Mouse (Mus musculus) limb, embryonic 13.5 days (tissue): Measurements from ENCODE around the gene Calcb. TPM values are rescaled to one million over a fixed set of nuclear protein-coding genes. Genes with fewer than 3 reads are reported as not detected.

Source experiments
- ATAC-seq: fragments of 200-750 bp; cut with Nextera tagmentation; 2 replicates; pipeline ENCODE4 v1.8.0; 2017; ENCODE audit warnings: low read depth, moderate number of reproducible peaks, moderate TSS enrichment; ENCODE audit not compliant: low FRiP score
- H3K27ac ChIP-seq: fragments of 300-500 bp; sonication (generic); 2 replicates; pipeline ENCODE4 v1.5.1; 2015; ENCODE audit warnings: inconsistent platforms, mild to moderate bottlenecking, moderate library complexity
- H3K27me3 ChIP-seq: fragments of 300-500 bp; sonication (generic); 2 replicates; pipeline ENCODE4 v1.6.1; 2015; ENCODE audit warnings: mild to moderate bottlenecking, inconsistent platforms
- H3K36me3 ChIP-seq: fragments of 300-500 bp; sonication (generic); 2 replicates; pipeline ENCODE4 v1.6.1; 2015; ENCODE audit warnings: inconsistent platforms, mild to moderate bottlenecking, moderate library complexity
- H3K4me1 ChIP-seq: fragments of 300-500 bp; sonication (generic); 2 replicates; pipeline ENCODE4 v1.6.1; 2015; ENCODE audit warnings: inconsistent platforms
- H3K4me2 ChIP-seq: fragments of 300-500 bp; sonication (generic); replicated peaks from 2 replicates; pipeline ENCODE4 v1.6.1; 2015; ENCODE audit warnings: inconsistent platforms, mild to moderate bottlenecking, moderate library complexity
- H3K4me3 ChIP-seq: fragments of 300-500 bp; sonication (generic); 2 replicates; pipeline ENCODE4 v1.5.1; 2015; ENCODE audit warnings: moderate library complexity, mild to moderate bottlenecking, inconsistent platforms
- H3K9ac ChIP-seq: fragments of 300-500 bp; sonication (generic); 2 replicates; pipeline ENCODE4 v1.6.1; 2015; ENCODE audit warnings: mild to moderate bottlenecking, inconsistent platforms
- H3K9me3 ChIP-seq: fragments of 300-500 bp; sonication (generic); 2 replicates; pipeline ENCODE4 v1.6.1; 2016; ENCODE audit warnings: inconsistent platforms
- WGBS: fragments of 180-500 bp; shearing (Covaris S2); methylation state at CpG from one replicate; pipeline ENCODE4 v1.1.7; 2015; 5-methylcytosine and 5-hydroxymethylcytosine counted together
- polyA plus RNA-seq: library from polyadenylated mRNA; unstranded; fragments of >200 nt; fragmentation: Nextera tagmentation; extraction: Ambion mirVana; gene quantifications from 2 replicates; pipeline ENCODE4 v1.2.1, GENCODE M21; 2015

Gene Calcb
- polyA plus RNA-seq, 1 experiment from 2014 or later, result 0.65 TPM

DNA sequence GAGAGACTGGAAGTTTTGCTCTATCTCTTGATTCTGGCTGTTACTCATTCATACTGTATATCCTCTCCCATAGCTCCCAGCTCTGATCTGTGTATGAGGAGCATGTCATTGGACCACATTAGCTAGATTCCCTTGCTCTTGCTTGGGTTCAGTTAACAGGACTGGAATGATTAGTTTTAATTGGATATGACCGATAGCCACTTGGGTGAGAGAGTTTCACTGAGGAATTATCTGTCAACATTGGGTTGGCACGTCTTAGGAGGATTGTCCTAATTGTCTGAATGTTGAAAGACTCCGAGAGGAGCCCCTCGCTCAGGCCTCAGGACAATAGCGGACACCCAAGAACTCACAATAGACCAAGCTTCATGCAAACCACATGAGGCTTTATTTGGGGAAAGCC is 17.8 kb downstream of the Calcb start:
- Histone ChIP-seq H3K27ac (no peak overlapping the region), H3K4me2 (no peak overlapping the region), H3K9ac (no peak overlapping the region), H3K4me3 (no peak overlapping the region), H3K27me3 (no peaks in the 10 kb centered on the region), H3K4me1 (no peaks in the 10 kb centered on the region), H3K9me3 (no peaks in the 10 kb centered on the region), H3K36me3 (no peaks in the 10 kb centered on the region)
- 86% methylated on average over 5 of the region's 5 CpGs for WGBS
- no peak for ATAC-seq

DNA sequence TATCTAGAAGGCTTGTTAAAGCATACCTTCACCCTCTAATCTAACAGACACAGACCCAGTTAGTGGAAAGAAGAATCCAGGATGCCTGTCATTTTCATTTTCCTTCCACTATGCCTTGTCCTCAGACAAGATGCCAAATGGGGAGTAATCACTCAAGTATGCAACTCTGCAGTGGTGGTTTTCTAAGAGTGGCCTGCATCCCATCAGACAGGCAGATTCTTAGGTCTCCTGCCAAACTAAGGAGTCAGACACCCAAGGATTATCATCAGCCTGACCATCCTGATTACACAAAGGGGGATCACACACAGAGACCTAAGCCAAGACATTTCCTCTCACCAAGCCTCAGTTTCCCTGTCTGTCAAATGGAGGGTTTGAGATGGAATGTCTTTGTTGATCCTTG is 19.7 kb downstream of the Calcb start:
- no peak for ATAC-seq
- H3K4me3 ChIP-seq, result no peak overlapping the region
- H3K27ac ChIP-seq, result no peak overlapping the region
- H3K9ac ChIP-seq, result no peak overlapping the region
- no peaks in the 10 kb centered on the region for H3K4me1 ChIP-seq
- no peaks in the 10 kb centered on the region for H3K27me3 ChIP-seq
- no peak overlapping the region for H3K4me2 ChIP-seq
- H3K9me3 ChIP-seq, result no peaks in the 10 kb centered on the region
- H3K36me3 ChIP-seq, result no peaks in the 10 kb centered on the region

DNA sequence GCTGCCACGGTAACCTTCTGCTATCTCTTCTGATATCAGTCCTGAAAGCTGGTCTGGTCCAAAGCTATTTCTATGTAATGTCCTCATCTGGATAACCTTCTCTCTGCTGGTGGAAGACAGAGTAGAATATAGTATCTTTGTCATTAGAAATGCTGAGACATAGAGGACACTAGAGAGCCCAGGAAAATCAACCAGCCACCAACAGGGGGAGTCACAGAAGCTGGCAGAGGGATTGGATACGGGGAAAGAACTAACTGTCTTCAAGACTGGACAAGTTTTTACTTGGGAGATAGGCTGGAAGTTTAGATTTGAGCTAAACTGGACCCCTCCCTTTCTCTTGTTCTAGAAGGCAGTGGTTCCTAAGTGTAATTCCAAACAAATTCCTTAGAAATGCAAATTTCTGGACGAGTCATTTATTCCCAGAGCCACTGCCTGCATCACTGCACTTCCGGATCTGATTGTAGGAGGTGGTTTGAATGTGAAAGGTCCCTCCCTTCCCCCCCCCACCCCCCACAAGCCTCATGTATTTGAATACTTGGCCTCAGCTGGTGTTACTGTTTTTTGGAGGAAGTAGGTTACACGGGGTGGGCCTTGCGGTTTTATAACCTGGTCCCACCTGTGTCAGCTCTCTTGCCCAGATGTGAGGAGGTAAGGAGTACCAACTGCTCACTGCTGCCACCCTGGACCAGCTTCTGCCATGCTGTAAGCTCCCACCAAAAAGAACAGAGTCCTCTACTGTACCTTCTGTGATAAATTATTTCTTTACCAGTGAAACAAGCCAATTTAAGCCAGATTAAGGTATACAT is 22.1 kb downstream of the Calcb start:
- Histone ChIP-seq H3K27ac (no peak overlapping the region), H3K9me3 (no peaks in the 10 kb centered on the region), H3K4me1 (peaks cover 10% of the 10 kb centered on the region), H3K36me3 (no peaks in the 10 kb centered on the region), H3K27me3 (peaks cover 13% of the 10 kb centered on the region), H3K4me3 (no peak overlapping the region), H3K4me2 (no peak overlapping the region), H3K9ac (no peak overlapping the region)
- WGBS, result 51% methylated on average over 6 of the region's 6 CpGs
- ATAC-seq, result no peak

DNA sequence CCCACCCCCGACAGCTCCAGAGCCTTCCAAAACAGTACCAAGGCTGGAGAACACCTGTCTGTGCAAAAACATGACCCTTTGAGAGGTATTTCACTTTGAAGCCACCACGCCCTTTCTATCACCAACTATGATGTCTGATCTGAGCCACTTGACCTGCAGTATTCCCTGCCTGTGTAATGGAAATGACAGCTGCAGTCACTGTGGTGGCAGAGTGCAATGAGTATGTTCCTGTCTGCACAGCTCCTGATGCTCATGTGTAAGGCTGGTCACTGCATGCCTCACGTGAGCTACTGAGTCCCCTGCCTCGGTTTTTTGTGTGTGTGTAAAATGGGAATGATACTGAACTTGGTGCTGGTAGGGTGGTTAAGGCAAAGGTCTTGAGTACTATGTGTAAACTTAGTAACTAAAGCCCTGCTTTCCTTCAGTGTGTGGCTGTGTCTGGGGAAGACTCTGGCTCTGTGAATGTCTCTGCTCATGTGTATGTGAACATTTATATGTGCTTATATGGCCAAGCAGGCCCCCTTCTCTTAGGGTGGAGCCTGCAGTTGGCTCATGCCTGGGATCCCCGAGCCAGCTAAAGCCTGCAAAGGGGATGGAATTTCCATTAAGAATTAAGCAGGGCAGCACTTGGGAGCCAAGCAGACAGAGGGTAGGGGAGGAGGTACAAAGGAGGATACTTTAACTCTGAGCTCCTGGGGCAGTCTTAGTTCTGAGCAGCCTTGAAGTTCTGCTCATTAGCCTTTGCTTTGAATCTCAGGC is 24.8 kb downstream of the Calcb start, which contains the start of gene Insc:
Insc (plus strand) TSS at position 673 of the 759 bp plus-strand sequence.
- H3K9ac ChIP-seq, result no peak within 1 kb of the TSS
- peaks cover 26% of the 10 kb centered on the region for H3K27me3 ChIP-seq
- H3K4me2 ChIP-seq, result no peak within 1 kb of the TSS
- no peaks in the 10 kb centered on the region for H3K9me3 ChIP-seq
- H3K4me3 ChIP-seq, result no peak within 1 kb of the TSS
- no peak within 1 kb of the TSS for H3K27ac ChIP-seq
- peaks cover 16% of the 10 kb centered on the region for H3K4me1 ChIP-seq
- WGBS, result 69% methylated on average over 5 of the region's 5 CpGs
- H3K36me3 ChIP-seq, result no peaks in the 10 kb centered on the region
- no peak for ATAC-seq

DNA sequence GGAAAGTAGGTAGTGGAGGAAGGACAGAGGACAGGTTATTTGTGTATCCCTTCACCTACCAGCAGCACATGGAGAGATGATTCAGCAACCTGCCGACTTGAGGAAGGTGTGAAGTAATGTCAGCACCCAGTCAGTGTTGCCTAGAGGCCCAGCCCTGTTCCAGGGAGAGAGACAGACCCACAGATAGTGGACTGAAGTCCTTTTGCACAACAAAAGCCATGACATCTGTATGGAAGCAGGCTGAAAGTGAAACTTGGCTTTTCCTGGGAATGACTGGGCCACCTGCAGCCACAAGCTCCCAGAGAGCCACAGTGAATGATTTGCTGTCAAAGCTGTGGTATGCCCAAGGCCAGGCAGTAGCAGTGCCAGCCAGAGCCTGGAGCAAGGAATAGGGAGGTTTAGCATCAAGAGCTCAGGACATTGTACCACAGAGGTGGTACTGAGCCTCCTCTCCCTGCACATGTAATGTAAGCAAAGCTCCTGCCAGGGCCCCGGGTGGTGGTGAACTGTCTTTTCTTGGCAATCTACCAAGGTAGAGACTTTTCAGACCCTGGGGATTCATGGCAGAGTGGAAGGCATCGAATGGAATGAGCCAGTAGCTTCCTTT is 26.3 kb downstream of the Calcb start:
- peaks cover 16% of the 10 kb centered on the region for H3K4me1 ChIP-seq
- H3K36me3 ChIP-seq, result no peaks in the 10 kb centered on the region
- no peak overlapping the region for H3K9ac ChIP-seq
- no peaks in the 10 kb centered on the region for H3K9me3 ChIP-seq
- 49% methylated on average over 3 of the region's 3 CpGs for WGBS
- peaks cover 26% of the 10 kb centered on the region for H3K27me3 ChIP-seq
- H3K4me2 ChIP-seq, result peak overlapping the region; percentile 79
- H3K27ac ChIP-seq, result no peak overlapping the region
- peak overlapping the region; percentile 42; the same call in 1 of the 2 replicates for H3K4me3 ChIP-seq
- ATAC-seq, result no peak

DNA sequence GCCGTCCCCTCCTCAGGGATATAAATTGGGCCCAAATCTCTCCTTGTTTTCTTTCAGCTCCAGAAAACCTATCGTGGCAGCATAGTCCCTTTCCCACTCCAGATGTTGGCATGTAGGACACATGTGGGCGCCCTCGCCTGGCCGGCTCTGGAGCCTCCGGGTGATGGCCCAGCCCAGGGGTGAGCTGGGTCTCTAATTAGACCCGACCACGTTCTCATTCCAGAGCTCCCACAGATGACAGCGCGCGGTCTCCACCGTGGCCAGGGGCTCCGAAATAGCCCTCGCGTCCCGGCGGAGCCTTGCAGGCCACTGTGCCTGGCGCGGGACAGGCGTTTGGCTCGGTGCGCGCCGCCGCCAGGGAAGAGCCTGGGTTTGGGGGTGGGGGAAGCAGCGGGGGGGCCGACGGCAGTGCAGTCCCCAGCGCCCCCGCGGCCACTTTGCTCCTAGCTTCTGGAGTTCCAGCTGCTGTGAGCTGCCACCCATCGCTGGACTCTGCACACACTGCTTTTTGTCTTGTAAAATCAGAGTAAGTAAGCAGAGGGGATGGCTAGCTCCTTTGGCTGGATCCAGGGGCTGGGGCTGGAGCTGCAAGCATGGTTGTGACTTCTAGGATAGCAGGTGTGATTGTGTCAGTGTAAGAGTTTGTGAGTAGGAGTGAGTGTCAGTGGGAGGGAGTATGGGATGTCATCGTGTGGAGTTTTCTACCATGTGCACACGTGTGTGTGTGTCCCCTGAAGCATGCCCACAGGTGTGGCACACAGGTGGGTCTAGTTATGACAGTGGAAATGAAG is 27.2 kb downstream of the Calcb start:
- WGBS, result 3% methylated on average over 34 of the region's 34 CpGs

DNA sequence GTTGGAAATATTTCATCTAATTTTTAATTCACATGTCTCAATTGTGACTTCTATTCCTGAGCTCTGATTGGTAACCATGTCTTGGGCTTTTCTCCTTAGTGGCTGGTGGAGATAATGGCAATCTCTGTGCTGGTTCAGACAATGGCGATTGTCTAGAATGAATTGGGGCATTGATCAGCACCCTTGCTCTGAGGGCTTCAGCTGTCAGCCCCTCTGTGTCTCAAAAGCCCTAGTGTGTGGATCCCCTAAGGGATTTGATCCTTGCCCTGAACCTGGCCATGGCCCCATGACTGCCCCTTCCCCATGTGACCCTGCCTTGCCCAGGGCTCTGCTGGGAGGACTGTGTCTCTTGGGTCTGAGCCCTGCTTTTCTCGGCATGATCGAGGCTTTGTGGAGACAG is 29.2 kb downstream of the Calcb start:
- Histone ChIP-seq H3K4me3 (no peak overlapping the region), H3K27me3 (peaks cover 26% of the 10 kb centered on the region), H3K27ac (no peak overlapping the region), H3K9me3 (no peaks in the 10 kb centered on the region), H3K9ac (no peak overlapping the region), H3K36me3 (no peaks in the 10 kb centered on the region), H3K4me1 (peaks cover 16% of the 10 kb centered on the region), H3K4me2 (no peak overlapping the region)
- 84% methylated on average over 3 of the region's 3 CpGs for WGBS
- ATAC-seq, result no peak

More for the DNA sequence above, 27.2 kb downstream of the Calcb start:
- peaks cover 26% of the 10 kb centered on the region for H3K27me3 ChIP-seq
- peak overlapping the region; percentile 79 for H3K4me2 ChIP-seq
- H3K9ac ChIP-seq, result peak overlapping the region; percentile 65
- H3K4me1 ChIP-seq, result peaks cover 16% of the 10 kb centered on the region
- ATAC-seq, result peak; percentile 74
- H3K27ac ChIP-seq, result no peak overlapping the region
- H3K4me3 ChIP-seq, result peak overlapping the region; percentile 42
- H3K36me3 ChIP-seq, result no peaks in the 10 kb centered on the region
- H3K9me3 ChIP-seq, result no peaks in the 10 kb centered on the region

DNA sequence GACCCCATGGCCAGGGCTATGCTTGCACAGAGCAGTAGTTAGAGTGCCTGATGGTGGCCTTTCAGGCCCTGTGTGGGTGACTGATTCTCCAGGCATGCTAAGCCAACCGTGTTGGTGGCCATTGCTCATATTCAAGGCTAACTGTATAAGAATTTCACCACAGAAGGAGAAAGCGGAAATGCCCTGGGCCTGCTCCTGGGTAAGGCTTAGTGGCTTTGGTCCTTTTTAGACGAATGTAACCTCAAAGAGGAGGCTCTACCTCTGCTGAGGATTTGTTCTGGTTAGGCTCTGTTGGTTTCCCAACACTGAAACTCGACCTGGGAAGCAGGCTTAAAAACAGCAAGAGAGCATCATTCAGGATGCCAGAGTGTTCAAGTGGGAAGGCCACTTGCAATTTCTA is 29.8 kb downstream of the Calcb start:
- Histone ChIP-seq H3K4me1 (peaks cover 16% of the 10 kb centered on the region), H3K27ac (no peak overlapping the region), H3K9ac (no peak overlapping the region), H3K27me3 (peaks cover 26% of the 10 kb centered on the region), H3K9me3 (no peaks in the 10 kb centered on the region), H3K4me3 (no peak overlapping the region), H3K4me2 (no peak overlapping the region), H3K36me3 (no peaks in the 10 kb centered on the region)
- ATAC-seq, result no peak
- WGBS, result 60% methylated on average over 4 of the region's 4 CpGs

DNA sequence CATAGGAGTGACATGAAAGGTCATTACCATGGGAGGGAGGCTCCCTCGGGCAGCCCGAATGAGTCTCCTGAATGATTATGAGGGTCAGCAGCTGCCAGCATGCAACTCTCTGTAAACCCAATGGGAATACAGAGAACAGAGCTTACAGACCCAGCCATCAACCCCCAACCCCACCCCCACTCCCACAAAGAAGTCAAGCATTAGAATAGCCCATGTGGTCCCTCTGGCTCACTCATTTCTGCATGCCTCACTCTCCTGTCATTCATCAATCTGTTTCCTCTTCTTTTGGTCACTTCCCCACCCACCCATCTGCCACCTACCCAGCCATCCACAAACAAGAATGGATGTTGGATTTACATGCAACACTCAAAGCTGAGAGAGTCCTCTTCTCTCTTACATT is 35.0 kb downstream of the Calcb start:
- Histone ChIP-seq H3K4me2 (no peak overlapping the region), H3K27ac (no peak overlapping the region), H3K4me3 (no peak overlapping the region), H3K27me3 (no peaks in the 10 kb centered on the region), H3K9ac (no peak overlapping the region), H3K4me1 (no peaks in the 10 kb centered on the region), H3K36me3 (no peaks in the 10 kb centered on the region), H3K9me3 (no peaks in the 10 kb centered on the region)
- WGBS, result 73% methylated on average over 2 of the region's 2 CpGs
- ATAC-seq, result no peak

DNA sequence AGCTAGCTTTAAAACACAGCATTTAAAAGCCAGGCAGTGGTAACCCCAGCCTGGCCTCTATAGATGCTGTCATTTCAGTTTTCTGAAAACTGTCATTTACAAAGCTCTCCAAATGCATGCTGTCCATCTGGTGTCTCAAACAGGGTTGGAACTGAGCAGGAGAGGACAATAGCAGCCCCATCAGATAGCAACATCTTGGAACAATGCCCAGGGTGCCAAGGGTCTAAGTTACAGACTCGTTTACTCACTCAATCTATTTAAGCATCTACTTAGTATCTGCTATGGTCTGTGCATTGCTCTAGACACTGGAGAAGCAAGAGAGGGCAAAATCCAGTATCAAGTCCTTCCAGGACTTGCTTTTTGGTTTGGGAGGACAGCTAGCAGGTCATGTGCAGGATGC is 35.8 kb downstream of the Calcb start:
- H3K4me2 ChIP-seq, result no peak overlapping the region
- H3K4me3 ChIP-seq, result no peak overlapping the region
- H3K27ac ChIP-seq, result no peak overlapping the region
- no peaks in the 10 kb centered on the region for H3K9me3 ChIP-seq
- H3K9ac ChIP-seq, result no peak overlapping the region
- 50% methylated on average over 1 of the region's 1 CpGs for WGBS
- H3K4me1 ChIP-seq, result no peaks in the 10 kb centered on the region
- no peaks in the 10 kb centered on the region for H3K36me3 ChIP-seq
- no peaks in the 10 kb centered on the region for H3K27me3 ChIP-seq
- no peak for ATAC-seq

DNA sequence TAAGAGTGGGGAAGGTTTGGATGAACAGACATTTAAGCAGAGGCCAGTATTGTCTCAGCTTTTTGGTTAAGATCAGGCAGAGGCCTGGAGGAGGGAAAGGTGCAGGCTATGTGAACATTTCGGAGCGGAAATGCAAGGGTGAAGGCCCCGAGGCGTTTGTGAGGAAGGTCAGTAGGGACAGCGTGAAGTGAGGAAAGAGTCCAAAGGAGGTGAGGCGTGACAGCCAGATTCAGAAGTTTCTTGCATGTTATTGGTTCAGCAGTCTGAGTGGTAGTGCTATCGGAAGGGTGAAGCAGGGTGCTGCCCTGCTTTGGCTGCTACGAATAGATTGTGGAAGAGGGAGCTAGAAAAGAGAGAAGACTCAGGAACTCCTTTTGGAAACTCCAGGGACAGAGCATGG is 36.2 kb downstream of the Calcb start:
- Histone ChIP-seq H3K9ac (no peak overlapping the region), H3K27ac (no peak overlapping the region), H3K9me3 (no peaks in the 10 kb centered on the region), H3K4me2 (no peak overlapping the region), H3K4me1 (no peaks in the 10 kb centered on the region), H3K4me3 (no peak overlapping the region), H3K36me3 (no peaks in the 10 kb centered on the region), H3K27me3 (no peaks in the 10 kb centered on the region)
- WGBS, result 86% methylated on average over 8 of the region's 8 CpGs
- ATAC-seq, result no peak

DNA sequence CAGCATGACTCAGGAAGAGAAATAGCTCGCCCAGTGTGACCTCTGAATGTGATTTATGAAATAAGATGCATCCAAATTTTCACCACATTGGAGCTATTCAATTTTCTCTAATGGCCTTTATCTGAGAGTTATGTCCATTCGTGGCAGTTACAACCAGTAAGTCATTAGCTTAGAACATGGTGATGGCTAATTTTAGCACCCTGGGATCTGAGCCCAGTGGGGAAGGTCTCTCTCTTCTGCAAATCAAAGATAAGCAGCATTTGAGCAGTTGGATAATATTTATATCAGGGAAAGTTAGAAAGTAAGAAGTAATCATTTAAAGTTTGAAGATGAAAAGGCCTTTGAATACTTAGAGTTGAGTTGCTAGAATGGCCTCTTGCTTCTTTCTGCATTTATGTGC is 44.2 kb downstream of the Calcb start:
- Histone ChIP-seq H3K4me3 (no peak overlapping the region), H3K4me2 (no peak overlapping the region), H3K36me3 (no peaks in the 10 kb centered on the region), H3K27me3 (no peaks in the 10 kb centered on the region), H3K9ac (no peak overlapping the region), H3K9me3 (no peaks in the 10 kb centered on the region), H3K4me1 (no peaks in the 10 kb centered on the region), H3K27ac (no peak overlapping the region)
- ATAC-seq, result no peak
- WGBS, result 66% methylated on average over 2 of the region's 2 CpGs
